Mouse (Mus musculus): ENCODE measurements around the gene Map3k6. TPM values are rescaled to one million over a fixed set of nuclear protein-coding genes. Genes with fewer than 3 reads are reported as not detected.

The Map3k6 gene
- polyA plus RNA-seq, 1 experiment from 2014 or later, result 1.8 TPM

DNA sequence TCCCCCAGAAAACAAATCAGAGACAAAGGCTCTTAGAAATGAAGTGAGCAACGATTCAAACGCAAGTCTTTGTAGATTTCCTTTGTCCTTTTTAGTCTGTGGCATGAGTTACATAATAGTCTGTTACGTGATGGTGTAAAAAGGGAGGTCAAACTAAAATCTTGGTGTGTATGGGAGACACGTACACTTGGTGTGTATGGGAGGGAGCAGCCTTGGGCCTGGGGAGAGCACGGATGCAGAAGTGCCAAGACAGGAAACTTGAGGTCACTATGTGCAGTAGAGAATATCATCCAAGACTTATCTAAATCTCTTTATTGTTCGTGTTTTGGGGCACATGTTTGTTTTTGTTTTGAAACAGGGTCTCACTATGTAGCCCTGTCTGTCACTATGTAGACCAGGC, 37.4 kb downstream of the Map3k6 start:
- Histone ChIP-seq H3K36me3 (ENCODE audit: control insufficient read depth, insufficient read depth) (peaks cover 10% of the 10 kb centered on the region; the same call in 1 of the 2 replicates), H3K9me3 (ENCODE audit: control insufficient read depth) (no peaks in the 10 kb centered on the region), H3K4me1 (replicated peaks; ENCODE audit: control insufficient read depth, insufficient read depth, low read length) (0 out of 2 replicates have a peak, but pooled peaks cover 3% of the 10 kb centered on the region), H3K9ac (ENCODE audit: low read depth, low read length) (no peak overlapping the region; the same call in 1 of the 2 replicates), H3K4me3 (ENCODE audit: low read depth, low read length) (peak overlapping the region; percentile 74), H3K27ac (ENCODE audit: low read depth, low read length) (peak overlapping the region; percentile 87), H3K4me2 (replicated peaks; ENCODE audit: low read depth) (peak overlapping the region; percentile 89), H3K27me3 (replicated peaks; ENCODE audit: control insufficient read depth, insufficient read depth, low read length) (no peaks in the 10 kb centered on the region)
- ATAC-seq, result no peak
- no peak for TF ChIP-seq CTCF (IDR thresholded peaks at IDR 0.05; ENCODE audit: low read depth)
- WGBS, result 22% methylated on average over 6 of the region's 6 CpGs

DNA sequence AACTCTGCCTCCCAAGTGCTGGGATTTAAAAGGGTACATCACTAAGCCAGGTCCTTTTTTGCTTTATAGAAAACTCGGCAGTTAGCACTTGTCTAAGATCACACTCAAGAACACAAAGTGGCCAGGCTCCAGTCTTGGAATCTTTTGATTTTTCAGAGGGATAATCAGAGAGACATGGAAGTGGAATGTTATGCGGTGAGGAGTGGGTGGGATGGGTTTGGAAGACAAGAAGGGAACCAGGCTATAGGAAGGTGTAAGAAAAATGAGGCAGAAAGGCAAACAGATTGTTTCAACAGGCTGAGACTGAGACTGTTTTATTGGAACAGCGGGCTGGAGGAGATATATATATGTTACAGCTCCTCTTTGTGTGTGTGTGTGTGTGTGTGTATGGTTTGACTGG, 37.9 kb downstream of the Map3k6 start:
- Histone ChIP-seq H3K4me2 (replicated peaks; ENCODE audit: low read depth) (no peak overlapping the region), H3K27me3 (replicated peaks; ENCODE audit: control insufficient read depth, insufficient read depth, low read length) (no peaks in the 10 kb centered on the region), H3K36me3 (ENCODE audit: control insufficient read depth, insufficient read depth) (peaks cover 10% of the 10 kb centered on the region; the same call in 1 of the 2 replicates), H3K9me3 (ENCODE audit: control insufficient read depth) (no peaks in the 10 kb centered on the region), H3K4me1 (replicated peaks; ENCODE audit: control insufficient read depth, insufficient read depth, low read length) (0 out of 2 replicates have a peak, but pooled peaks cover 3% of the 10 kb centered on the region), H3K4me3 (ENCODE audit: low read depth, low read length) (no peak overlapping the region), H3K27ac (ENCODE audit: low read depth, low read length) (peak overlapping the region; percentile 87; the same call in 1 of the 2 replicates), H3K9ac (ENCODE audit: low read depth, low read length) (no peak overlapping the region)
- no peak for ATAC-seq
- WGBS, result 89% methylated on average over 3 of the region's 3 CpGs
- TF ChIP-seq CTCF (IDR thresholded peaks at IDR 0.05; ENCODE audit: low read depth), result no peak

DNA sequence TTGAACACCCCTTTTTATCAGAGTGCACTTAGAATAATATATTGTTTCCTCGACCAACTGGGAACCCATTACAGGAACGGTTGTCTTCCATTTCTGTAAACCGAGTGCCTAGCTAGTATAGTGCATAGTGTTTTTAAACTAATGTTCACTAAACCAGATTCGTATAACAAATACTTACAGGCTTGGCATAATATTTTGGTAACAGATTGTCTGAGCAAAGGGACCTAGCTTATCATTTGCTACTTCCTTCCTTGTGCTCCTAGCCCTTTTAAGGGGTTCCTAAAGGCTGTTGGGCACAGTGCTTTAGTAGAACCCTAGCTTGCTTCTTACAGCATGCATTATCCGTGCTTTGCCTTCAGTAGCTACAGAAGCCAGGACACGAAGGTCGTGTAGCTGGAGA, 40.9 kb downstream of the Map3k6 start:
- Histone ChIP-seq H3K27ac (ENCODE audit: low read depth, low read length) (0 out of 2 replicates have a peak overlapping the region, but pooled peaks have one; percentile 21), H3K27me3 (replicated peaks; ENCODE audit: control insufficient read depth, insufficient read depth, low read length) (no peaks in the 10 kb centered on the region), H3K9ac (ENCODE audit: low read depth, low read length) (no peak overlapping the region), H3K4me3 (ENCODE audit: low read depth, low read length) (no peak overlapping the region), H3K4me2 (replicated peaks; ENCODE audit: low read depth) (no peak overlapping the region), H3K9me3 (ENCODE audit: control insufficient read depth) (no peaks in the 10 kb centered on the region), H3K4me1 (replicated peaks; ENCODE audit: control insufficient read depth, insufficient read depth, low read length) (0 out of 2 replicates have a peak, but pooled peaks cover 3% of the 10 kb centered on the region), H3K36me3 (ENCODE audit: control insufficient read depth, insufficient read depth) (no peaks in the 10 kb centered on the region)
- no peak for ATAC-seq
- 38% methylated on average over 7 of the region's 7 CpGs for WGBS
- TF ChIP-seq CTCF (IDR thresholded peaks at IDR 0.05; ENCODE audit: low read depth), result no peak

DNA sequence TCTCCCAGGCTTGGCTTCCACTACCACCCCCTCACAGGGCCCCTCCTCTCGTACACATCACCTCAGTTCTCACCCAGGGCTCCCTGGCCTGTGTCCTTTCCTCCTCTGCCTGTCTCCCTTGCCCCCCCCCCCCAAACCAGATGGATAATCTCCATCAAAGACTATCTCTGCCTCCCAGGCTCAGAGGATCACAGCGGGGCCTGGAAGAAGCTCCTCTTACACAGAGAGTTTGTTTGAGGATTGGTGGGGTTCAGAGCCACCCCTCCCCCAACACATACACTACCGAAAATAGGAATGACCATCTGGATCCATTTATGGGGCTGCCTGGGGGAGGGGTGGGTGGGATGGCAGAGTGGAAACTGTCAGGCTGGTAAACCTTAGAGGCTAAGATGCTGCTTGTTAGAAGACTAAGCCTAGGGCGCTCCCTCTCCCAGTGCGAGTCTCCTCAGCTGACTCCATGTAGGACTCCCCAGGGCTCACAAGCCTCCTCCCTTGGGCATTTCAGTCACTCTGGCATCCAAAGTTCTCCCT, 41.4 kb downstream of the Map3k6 start:
- ATAC-seq, result no peak
- H3K4me1 ChIP-seq (replicated peaks; ENCODE audit: control insufficient read depth, insufficient read depth, low read length), result 0 out of 2 replicates have a peak, but pooled peaks cover 3% of the 10 kb centered on the region

GRCm38 (mm10) chr4:133282656-133283055, 42.0 kb downstream of the Map3k6 start:
- Histone ChIP-seq H3K9ac (ENCODE audit: low read depth, low read length) (no peak overlapping the region), H3K4me3 (ENCODE audit: low read depth, low read length) (no peak overlapping the region), H3K9me3 (ENCODE audit: control insufficient read depth) (no peaks in the 10 kb centered on the region), H3K27ac (ENCODE audit: low read depth, low read length) (no peak overlapping the region), H3K4me1 (replicated peaks; ENCODE audit: control insufficient read depth, insufficient read depth, low read length) (0 out of 2 replicates have a peak, but pooled peaks cover 3% of the 10 kb centered on the region), H3K36me3 (ENCODE audit: control insufficient read depth, insufficient read depth) (no peaks in the 10 kb centered on the region), H3K27me3 (replicated peaks; ENCODE audit: control insufficient read depth, insufficient read depth, low read length) (no peaks in the 10 kb centered on the region), H3K4me2 (replicated peaks; ENCODE audit: low read depth) (no peak overlapping the region)
- ATAC-seq, result no peak
- TF ChIP-seq CTCF (IDR thresholded peaks at IDR 0.05; ENCODE audit: low read depth), result 0 out of 2 replicates have a peak, but pooled peaks have one; percentile 13
- WGBS, result 24% methylated on average over 4 of the region's 4 CpGs

More for the DNA sequence above, 41.4 kb downstream of the Map3k6 start:
- Histone ChIP-seq H3K27ac (ENCODE audit: low read depth, low read length) (peak overlapping the region; percentile 28; the same call in 1 of the 2 replicates), H3K9me3 (ENCODE audit: control insufficient read depth) (no peaks in the 10 kb centered on the region), H3K4me3 (ENCODE audit: low read depth, low read length) (no peak overlapping the region), H3K27me3 (replicated peaks; ENCODE audit: control insufficient read depth, insufficient read depth, low read length) (no peaks in the 10 kb centered on the region), H3K36me3 (ENCODE audit: control insufficient read depth, insufficient read depth) (no peaks in the 10 kb centered on the region), H3K4me2 (replicated peaks; ENCODE audit: low read depth) (no peak overlapping the region), H3K9ac (ENCODE audit: low read depth, low read length) (no peak overlapping the region)
- 25% methylated on average over 5 of the region's 5 CpGs for WGBS
- TF ChIP-seq CTCF (IDR thresholded peaks at IDR 0.05; ENCODE audit: low read depth), result no peak

DNA sequence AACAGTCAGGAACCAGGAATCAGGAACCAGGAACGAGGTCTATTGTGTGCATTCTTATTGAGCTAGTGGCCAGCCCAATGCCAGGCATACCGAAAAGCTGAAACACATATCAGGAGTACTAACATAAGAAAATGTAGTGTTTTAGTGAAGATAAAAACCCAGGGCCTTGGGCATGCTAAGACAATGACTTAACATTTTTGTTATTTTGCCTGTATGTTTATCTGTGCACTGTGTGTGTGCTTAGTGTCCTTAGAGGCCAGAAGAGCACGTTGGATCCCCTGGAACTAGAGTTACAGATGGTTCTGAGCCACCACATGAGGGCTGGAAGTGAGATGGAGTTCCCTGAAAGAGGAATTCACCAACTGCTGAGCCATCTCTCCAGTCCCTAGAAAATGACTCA, 44.7 kb downstream of the Map3k6 start:
- Histone ChIP-seq H3K27me3 (replicated peaks; ENCODE audit: control insufficient read depth, insufficient read depth, low read length) (no peaks in the 10 kb centered on the region), H3K4me2 (replicated peaks; ENCODE audit: low read depth) (no peak overlapping the region), H3K4me3 (ENCODE audit: low read depth, low read length) (no peak overlapping the region), H3K9me3 (ENCODE audit: control insufficient read depth) (no peaks in the 10 kb centered on the region), H3K9ac (ENCODE audit: low read depth, low read length) (no peak overlapping the region), H3K27ac (ENCODE audit: low read depth, low read length) (no peak overlapping the region), H3K36me3 (ENCODE audit: control insufficient read depth, insufficient read depth) (no peaks in the 10 kb centered on the region), H3K4me1 (replicated peaks; ENCODE audit: control insufficient read depth, insufficient read depth, low read length) (no peaks in the 10 kb centered on the region)
- TF ChIP-seq CTCF (IDR thresholded peaks at IDR 0.05; ENCODE audit: low read depth), result no peak
- no peak for ATAC-seq
- WGBS, result 73% methylated on average over 3 of the region's 3 CpGs
